Mouse (Mus musculus) embryonic facial prominence, embryonic 13.5 days (tissue): Measurements from ENCODE around the gene Dffb. TPM values are rescaled to one million over a fixed set of nuclear protein-coding genes. Genes with fewer than 3 reads are reported as not detected.

ENCODE experiments used
- ATAC-seq: fragments of 200-750 bp; cut with Nextera tagmentation; 2 replicates; pipeline ENCODE4 v1.8.0; 2017; ENCODE audit warnings: low read depth; ENCODE audit not compliant: insufficient number of reproducible peaks, insufficient read depth, low FRiP score, low TSS enrichment
- H3K27ac ChIP-seq: fragments of 300-500 bp; sonication (generic); 2 replicates; pipeline ENCODE4 v1.5.1; 2015; ENCODE audit warnings: moderate library complexity, mild to moderate bottlenecking, inconsistent platforms
- H3K27me3 ChIP-seq: fragments of 300-500 bp; sonication (generic); 2 replicates; pipeline ENCODE4 v1.6.1; 2015; ENCODE audit warnings: mild to moderate bottlenecking, inconsistent platforms
- H3K36me3 ChIP-seq: fragments of 300-500 bp; sonication (generic); 2 replicates; pipeline ENCODE4 v1.6.1; 2015; ENCODE audit warnings: mild to moderate bottlenecking, inconsistent platforms
- H3K4me1 ChIP-seq: fragments of 300-500 bp; sonication (generic); 2 replicates; pipeline ENCODE4 v1.6.1; 2015; ENCODE audit warnings: inconsistent platforms
- H3K4me2 ChIP-seq: fragments of 300-500 bp; sonication (generic); 2 replicates; pipeline ENCODE4 v1.6.1; 2015; ENCODE audit warnings: moderate library complexity, mild to moderate bottlenecking, inconsistent platforms
- H3K4me3 ChIP-seq: fragments of 300-500 bp; sonication (generic); 2 replicates; pipeline ENCODE4 v1.5.1; 2015; ENCODE audit warnings: mild to moderate bottlenecking, inconsistent platforms
- H3K9ac ChIP-seq: fragments of 300-500 bp; sonication (generic); 2 replicates; pipeline ENCODE4 v1.6.1; 2015; ENCODE audit warnings: mild to moderate bottlenecking, inconsistent platforms
- H3K9me3 ChIP-seq: fragments of 300-500 bp; sonication (generic); 2 replicates; pipeline ENCODE4 v1.6.1; 2016; ENCODE audit warnings: inconsistent platforms
- WGBS: fragments of 180-500 bp; shearing (Covaris S2); methylation state at CpG from one replicate; pipeline ENCODE4 v1.1.7; 2015; ENCODE audit warnings: mixed read lengths; 5-methylcytosine and 5-hydroxymethylcytosine counted together
- polyA plus RNA-seq: library from polyadenylated mRNA; unstranded; fragments of >200 nt; fragmentation: Nextera tagmentation; extraction: Ambion mirVana; gene quantifications from 2 replicates; pipeline ENCODE4 v1.2.1, GENCODE M21; 2015

Gene Dffb
- polyA plus RNA-seq, 1 experiment from 2014 or later, result 15.4 TPM

- Histone ChIP-seq H3K9ac (no peak overlapping the region), H3K4me3 (no peak overlapping the region), H3K27ac (no peak overlapping the region), H3K27me3 (no peaks in the 10 kb centered on the region), H3K9me3 (no peaks in the 10 kb centered on the region), H3K36me3 (peaks cover 80% of the 10 kb centered on the region), H3K4me1 (peaks cover 11% of the 10 kb centered on the region), H3K4me2 (no peak overlapping the region)
- 82% methylated on average over 7 of the region's 7 CpGs for WGBS
- ATAC-seq, result no peak
Observed at GRCm38 (mm10) chr4:153962631-153963030, 12.3 kb downstream of the Dffb start.

- Histone ChIP-seq H3K4me1 (peaks cover 15% of the 10 kb centered on the region), H3K27ac (peak overlapping the region; percentile 95), H3K9ac (peak overlapping the region; percentile 92), H3K36me3 (peaks cover 33% of the 10 kb centered on the region), H3K4me2 (peak overlapping the region; percentile 86), H3K9me3 (no peaks in the 10 kb centered on the region), H3K4me3 (peak overlapping the region; percentile 76), H3K27me3 (peaks cover 6% of the 10 kb centered on the region; the same call in 1 of the 2 replicates)
- no peak; the same call in 1 of the 2 replicates for ATAC-seq
- WGBS, result under 1% methylated on average over 36 of the region's 37 CpGs
Observed at GRCm38 (mm10) chr4:153957444-153958250, 17.3 kb downstream of the Dffb start.

DNA sequence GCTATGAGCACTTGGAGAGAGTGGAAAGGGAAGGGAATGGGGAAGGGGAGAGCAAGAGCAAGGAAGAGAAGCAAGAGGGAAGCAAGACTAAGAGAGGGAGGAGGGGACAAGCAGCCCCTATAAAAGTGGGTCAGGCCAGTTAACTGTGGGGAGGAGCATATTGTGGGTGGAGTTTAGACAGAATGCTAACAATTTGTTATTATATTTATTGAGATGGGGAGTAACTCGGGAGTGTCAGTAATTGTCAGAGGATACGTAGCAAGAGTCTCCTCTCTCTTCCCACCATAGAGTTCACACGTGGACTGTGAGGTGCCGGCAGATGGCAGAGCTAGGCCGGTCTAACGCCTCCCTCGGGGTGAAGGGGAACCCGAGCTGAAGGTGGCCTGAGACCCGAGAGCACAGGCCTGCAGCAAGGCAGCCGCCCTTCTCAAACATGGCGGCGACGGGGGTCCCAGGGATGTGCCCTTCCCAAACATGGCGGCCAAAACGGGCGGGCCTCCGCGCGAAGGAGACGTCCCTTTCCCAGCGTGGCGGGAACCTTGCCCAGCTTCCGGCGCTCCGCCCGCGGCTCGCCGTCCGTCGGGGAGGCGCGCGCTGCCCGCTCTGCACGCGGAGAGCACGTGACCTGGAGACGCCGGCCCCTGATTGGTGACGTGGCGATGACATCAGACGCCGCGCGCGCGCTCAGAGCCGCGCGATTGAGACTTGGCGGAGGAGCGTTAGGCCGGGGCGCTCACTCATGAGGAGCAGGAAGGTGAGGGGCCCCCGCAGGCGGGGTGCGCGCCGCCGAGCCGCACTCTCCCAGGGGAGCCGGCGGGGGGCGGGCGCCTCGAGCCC, 18.1 kb downstream of the Dffb start, which contains the start of gene A430005L14Rik:
Gene A430005L14Rik, plus strand, starts transcription at position 669 of the 837 bp plus-strand sequence.
- peak within 1 kb of the TSS; percentile 92 for H3K9ac ChIP-seq
- H3K4me2 ChIP-seq, result peak within 1 kb of the TSS; percentile 86
- 2% methylated on average over 64 of the region's 67 CpGs for WGBS
- no peaks in the 10 kb centered on the region for H3K9me3 ChIP-seq
- H3K36me3 ChIP-seq, result peaks cover 25% of the 10 kb centered on the region
- H3K27ac ChIP-seq, result peak within 1 kb of the TSS; percentile 95
- peaks cover 23% of the 10 kb centered on the region for H3K4me1 ChIP-seq
- H3K27me3 ChIP-seq, result peaks cover 6% of the 10 kb centered on the region; the same call in 1 of the 2 replicates
- peak within 1 kb of the TSS; percentile 76 for H3K4me3 ChIP-seq
- peak; percentile 92 for ATAC-seq

DNA sequence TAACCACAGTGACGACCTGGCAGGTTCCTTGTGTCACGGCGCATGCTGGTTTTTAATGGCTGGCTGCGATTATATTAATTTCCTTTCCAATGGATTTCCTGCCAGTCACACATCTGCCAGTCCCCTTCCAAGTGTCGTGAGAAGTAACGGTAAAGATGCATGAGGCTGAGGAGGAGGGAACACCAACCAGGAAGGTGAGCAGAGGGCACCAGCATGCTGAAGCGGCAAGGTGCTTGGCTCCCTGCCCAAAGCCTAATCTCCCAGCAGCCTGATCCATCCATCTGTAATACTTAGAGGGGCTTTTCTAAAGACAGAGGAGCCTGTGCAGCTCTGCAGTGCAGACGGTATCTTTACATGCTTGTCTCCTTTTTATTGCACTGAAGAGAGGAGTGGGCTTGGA, 19.3 kb downstream of the Dffb start:
- WGBS, result 80% methylated on average over 8 of the region's 8 CpGs
- Histone ChIP-seq H3K36me3 (peaks cover 14% of the 10 kb centered on the region), H3K27me3 (peaks cover 6% of the 10 kb centered on the region; the same call in 1 of the 2 replicates), H3K27ac (no peak overlapping the region), H3K4me1 (peaks cover 34% of the 10 kb centered on the region), H3K9me3 (no peaks in the 10 kb centered on the region), H3K4me2 (no peak overlapping the region), H3K9ac (no peak overlapping the region), H3K4me3 (no peak overlapping the region)
- ATAC-seq, result no peak

DNA sequence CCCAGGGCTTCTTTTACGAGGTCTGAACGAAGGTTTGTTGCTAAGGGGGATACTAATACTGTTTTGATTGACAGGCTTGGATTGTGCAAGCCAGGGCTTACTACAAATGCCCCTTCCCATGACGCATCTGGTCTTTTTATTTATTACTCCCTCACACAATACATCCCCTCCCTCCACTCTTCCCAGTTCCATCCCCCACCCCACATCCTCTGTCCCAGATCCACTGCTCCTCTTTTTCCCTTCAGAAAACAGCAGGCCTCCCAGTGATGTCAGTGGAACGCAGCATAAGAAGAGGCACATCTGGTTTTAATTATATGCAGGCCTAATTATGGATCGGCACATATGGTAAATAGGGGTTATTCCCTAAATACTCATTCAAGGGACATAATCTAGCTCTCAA, 23.2 kb downstream of the Dffb start:
- Histone ChIP-seq H3K27ac (peak overlapping the region; percentile 82), H3K4me3 (no peak overlapping the region)
- ATAC-seq, result 0 out of 2 replicates have a peak, but pooled peaks have one; percentile 37

GRCm38 (mm10) chr4:153951150-153951549, 23.8 kb downstream of the Dffb start:
- H3K4me2 ChIP-seq, result no peak overlapping the region
- no peaks in the 10 kb centered on the region for H3K9me3 ChIP-seq
- H3K27ac ChIP-seq, result 0 out of 2 replicates have a peak overlapping the region, but pooled peaks have one; percentile 55
- 62% methylated on average over 3 of the region's 3 CpGs for WGBS
- no peak overlapping the region for H3K4me3 ChIP-seq
- H3K36me3 ChIP-seq, result no peaks in the 10 kb centered on the region
- no peak for ATAC-seq
- peaks cover 23% of the 10 kb centered on the region for H3K4me1 ChIP-seq
- no peak overlapping the region for H3K9ac ChIP-seq
- H3K27me3 ChIP-seq, result peaks cover 20% of the 10 kb centered on the region

More for the DNA sequence above, 23.2 kb downstream of the Dffb start:
- peaks cover 23% of the 10 kb centered on the region for H3K4me1 ChIP-seq
- H3K9me3 ChIP-seq, result no peaks in the 10 kb centered on the region
- WGBS, result 20% methylated on average over 5 of the region's 5 CpGs
- peak overlapping the region; percentile 20; the same call in 1 of the 2 replicates for H3K4me2 ChIP-seq
- H3K36me3 ChIP-seq, result no peaks in the 10 kb centered on the region
- H3K27me3 ChIP-seq, result peaks cover 20% of the 10 kb centered on the region
- no peak overlapping the region for H3K9ac ChIP-seq

- no peak for ATAC-seq
- 85% methylated on average over 2 of the region's 2 CpGs for WGBS
- no peaks in the 10 kb centered on the region for H3K36me3 ChIP-seq
Observed at GRCm38 (mm10) chr4:153950372-153950771, 24.6 kb downstream of the Dffb start.

DNA sequence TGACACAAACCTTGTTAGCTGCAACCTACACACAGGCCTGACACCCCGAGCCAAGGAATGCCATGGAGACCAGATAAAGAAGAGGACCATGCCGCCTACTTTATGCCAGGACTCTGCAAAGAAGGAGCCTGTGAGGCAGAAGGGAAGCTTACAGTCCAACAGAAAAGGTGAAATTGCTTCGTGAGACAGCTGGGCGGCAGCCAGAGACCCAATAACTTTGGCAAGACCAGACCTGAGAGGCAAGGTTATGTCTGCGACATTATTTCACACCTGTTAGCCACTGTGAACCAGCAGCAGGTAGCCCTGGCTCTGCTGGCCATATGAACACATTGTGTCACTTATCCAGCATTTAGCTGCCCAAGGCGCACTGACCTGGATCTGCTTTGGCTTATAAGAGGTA, 29.2 kb downstream of the Dffb start:
- Histone ChIP-seq H3K27me3 (peaks cover 25% of the 10 kb centered on the region; the same call in 1 of the 2 replicates), H3K9ac (no peak overlapping the region), H3K27ac (no peak overlapping the region), H3K4me2 (no peak overlapping the region), H3K9me3 (no peaks in the 10 kb centered on the region), H3K4me3 (no peak overlapping the region), H3K4me1 (peaks cover under 1% of the 10 kb centered on the region; the same call in 1 of the 2 replicates), H3K36me3 (no peaks in the 10 kb centered on the region)
- 76% methylated on average over 6 of the region's 6 CpGs for WGBS
- no peak for ATAC-seq

More at GRCm38 (mm10) chr4:153950372-153950771, 24.6 kb downstream of the Dffb start:
- H3K4me2 ChIP-seq, result no peak overlapping the region
- H3K4me1 ChIP-seq, result peaks cover 23% of the 10 kb centered on the region
- H3K9ac ChIP-seq, result no peak overlapping the region
- no peak overlapping the region for H3K27ac ChIP-seq
- no peak overlapping the region for H3K4me3 ChIP-seq
- peaks cover 20% of the 10 kb centered on the region for H3K27me3 ChIP-seq
- no peaks in the 10 kb centered on the region for H3K9me3 ChIP-seq

DNA sequence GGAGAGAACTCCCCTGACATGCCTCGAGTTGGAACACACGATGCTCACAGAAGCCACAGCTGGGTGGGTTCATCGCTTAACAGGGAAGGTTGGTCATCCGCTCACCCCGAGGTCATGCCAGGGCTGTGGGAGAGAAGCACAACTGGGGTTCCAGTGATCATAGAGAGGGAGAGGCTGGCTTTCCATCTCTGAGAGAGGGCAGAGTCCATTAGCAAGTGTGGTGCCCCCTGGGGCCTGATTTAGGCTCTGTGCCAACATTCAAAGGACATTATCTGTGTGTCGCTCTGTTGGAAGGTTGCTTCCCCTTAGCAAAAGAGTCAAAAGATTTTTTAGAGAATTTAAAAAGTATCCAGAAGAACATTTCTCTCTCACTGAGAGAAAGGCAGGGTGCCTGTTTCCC, 30.7 kb downstream of the Dffb start:
- WGBS, result 65% methylated on average over 6 of the region's 6 CpGs
- no peak for ATAC-seq

GRCm38 (mm10) chr4:153943243-153943642, 31.7 kb downstream of the Dffb start:
- ATAC-seq, result no peak
- Histone ChIP-seq H3K4me3 (no peak overlapping the region), H3K9ac (no peak overlapping the region), H3K27me3 (peaks cover 22% of the 10 kb centered on the region; the same call in 1 of the 2 replicates), H3K9me3 (no peaks in the 10 kb centered on the region), H3K27ac (no peak overlapping the region), H3K4me2 (no peak overlapping the region), H3K4me1 (no peaks in the 10 kb centered on the region), H3K36me3 (no peaks in the 10 kb centered on the region)
- WGBS, result 65% methylated on average over 4 of the region's 4 CpGs

More for the DNA sequence above, 30.7 kb downstream of the Dffb start:
- no peaks in the 10 kb centered on the region for H3K4me1 ChIP-seq
- H3K4me3 ChIP-seq, result no peak overlapping the region
- H3K9me3 ChIP-seq, result no peaks in the 10 kb centered on the region
- no peaks in the 10 kb centered on the region for H3K36me3 ChIP-seq
- H3K27me3 ChIP-seq, result peaks cover 25% of the 10 kb centered on the region; the same call in 1 of the 2 replicates
- H3K27ac ChIP-seq, result no peak overlapping the region
- H3K9ac ChIP-seq, result no peak overlapping the region
- no peak overlapping the region for H3K4me2 ChIP-seq

GRCm38 (mm10) chr4:153929921-153930320, 45.0 kb downstream of the Dffb start:
- H3K9ac ChIP-seq, result no peak overlapping the region
- H3K4me2 ChIP-seq, result no peak overlapping the region
- H3K27ac ChIP-seq, result no peak overlapping the region
- H3K36me3 ChIP-seq, result no peaks in the 10 kb centered on the region
- no peaks in the 10 kb centered on the region for H3K4me1 ChIP-seq
- no peaks in the 10 kb centered on the region for H3K27me3 ChIP-seq
- 77% methylated on average over 4 of the region's 4 CpGs for WGBS
- ATAC-seq, result no peak
- no peaks in the 10 kb centered on the region for H3K9me3 ChIP-seq
- no peak overlapping the region for H3K4me3 ChIP-seq
